Mouse (Mus musculus) hindbrain, embryonic 15.5 days (tissue): ENCODE data around the gene Mmp11. TPM values are rescaled to one million over a fixed set of nuclear protein-coding genes. Genes with fewer than 3 reads are reported as not detected.
A peak's percentile ranks its signal among the peaks of the same experiment; 100 is the strongest.

ENCODE experiments used
- ATAC-seq: fragments of 200-750 bp; cut with Nextera tagmentation; 2 replicates; pipeline ENCODE4 v1.8.0; 2017; ENCODE audit warnings: low read depth, moderate number of reproducible peaks, moderate TSS enrichment; ENCODE audit not compliant: low FRiP score
- H3K27ac ChIP-seq: fragments of 300-500 bp; sonication (generic); replicated peaks from 2 replicates; pipeline ENCODE4 v1.5.1; 2015; ENCODE audit warnings: mild to moderate bottlenecking, inconsistent platforms
- H3K27me3 ChIP-seq: fragments of 300-500 bp; sonication (generic); 2 replicates; pipeline ENCODE4 v1.6.1; 2015; ENCODE audit warnings: control low read depth, inconsistent platforms
- H3K36me3 ChIP-seq: fragments of 300-500 bp; sonication (generic); 2 replicates; pipeline ENCODE4 v1.6.1; 2015; ENCODE audit warnings: control low read depth, inconsistent platforms
- H3K4me1 ChIP-seq: fragments of 300-500 bp; sonication (generic); replicated peaks from 2 replicates; pipeline ENCODE4 v1.6.1; 2015; ENCODE audit warnings: control low read depth, inconsistent platforms
- H3K4me2 ChIP-seq: fragments of 300-500 bp; sonication (generic); 2 replicates; pipeline ENCODE4 v1.6.1; 2015; ENCODE audit warnings: moderate library complexity, mild to moderate bottlenecking, inconsistent platforms
- H3K4me3 ChIP-seq: fragments of 300-500 bp; sonication (generic); 2 replicates; pipeline ENCODE4 v1.5.1; 2015; ENCODE audit warnings: mild to moderate bottlenecking, inconsistent platforms
- H3K9ac ChIP-seq: fragments of 300-500 bp; sonication (generic); 2 replicates; pipeline ENCODE4 v1.6.1; 2015; ENCODE audit warnings: inconsistent platforms
- H3K9me3 ChIP-seq: fragments of 300-500 bp; sonication (generic); 2 replicates; pipeline ENCODE4 v1.6.1; 2016; ENCODE audit warnings: control low read depth, inconsistent platforms
- WGBS: fragments of 180-500 bp; shearing (Covaris S2); methylation state at CpG from one replicate; pipeline ENCODE4 v1.1.7; 2015; 5-methylcytosine and 5-hydroxymethylcytosine counted together
- polyA plus RNA-seq: library from polyadenylated mRNA; unstranded; fragments of >200 nt; fragmentation: Nextera tagmentation; extraction: Ambion mirVana; gene quantifications from 2 replicates; pipeline ENCODE4 v1.2.1, GENCODE M21; 2015

Gene Mmp11
- polyA plus RNA-seq, 1 experiment from 2014 or later = 18.2 TPM

GRCm38 (mm10) chr10:75945896-75946295 lies 9.6 kb upstream of the Mmp11 start:
- no peaks in the 10 kb centered on the region for H3K9me3 ChIP-seq
- no peak overlapping the region for H3K9ac ChIP-seq
- 85% methylated on average over 7 of the region's 7 CpGs for WGBS
- peaks cover 15% of the 10 kb centered on the region for H3K4me1 ChIP-seq
- H3K4me2 ChIP-seq = no peak overlapping the region
- H3K27ac ChIP-seq = no peak overlapping the region
- H3K36me3 ChIP-seq = no peaks in the 10 kb centered on the region
- ATAC-seq = no peak
- H3K4me3 ChIP-seq = no peak overlapping the region
- peaks cover 4% of the 10 kb centered on the region; the same call in 1 of the 2 replicates for H3K27me3 ChIP-seq

- no peak overlapping the region for H3K9ac ChIP-seq
- no peak for ATAC-seq
- peaks cover 4% of the 10 kb centered on the region; the same call in 1 of the 2 replicates for H3K27me3 ChIP-seq
- peaks cover 8% of the 10 kb centered on the region; the same call in 1 of the 2 replicates for H3K4me1 ChIP-seq
- no peak overlapping the region for H3K4me2 ChIP-seq
- H3K9me3 ChIP-seq = no peaks in the 10 kb centered on the region
- WGBS = 92% methylated on average over 7 of the region's 7 CpGs
- H3K36me3 ChIP-seq = no peaks in the 10 kb centered on the region
- H3K4me3 ChIP-seq = no peak overlapping the region
- H3K27ac ChIP-seq = no peak overlapping the region
These were observed 8.9 kb upstream of the Mmp11 start for GRCm38 (mm10) chr10:75945213-75945612.

- H3K27me3 ChIP-seq = peaks cover 1% of the 10 kb centered on the region; the same call in 1 of the 2 replicates
- ATAC-seq = no peak
- no peak overlapping the region for H3K4me2 ChIP-seq
- no peak overlapping the region for H3K4me3 ChIP-seq
- H3K27ac ChIP-seq = 0 out of 2 replicates have a peak overlapping the region, but pooled peaks have one; percentile 25
- no peak overlapping the region for H3K9ac ChIP-seq
- H3K4me1 ChIP-seq = peaks cover 8% of the 10 kb centered on the region; the same call in 1 of the 2 replicates
- WGBS = 11% methylated on average over 11 of the region's 11 CpGs
- no peaks in the 10 kb centered on the region for H3K36me3 ChIP-seq
- no peaks in the 10 kb centered on the region for H3K9me3 ChIP-seq
These were observed 7.9 kb upstream of the Mmp11 start for GRCm38 (mm10) chr10:75944066-75944772.

- Histone ChIP-seq H3K27ac (no peak within 1 kb of the TSS), H3K4me3 (no peak within 1 kb of the TSS)
- WGBS = 79% methylated on average over 15 of the region's 15 CpGs
These were observed 6.6 kb upstream of the Mmp11 start, which contains the start of gene Vpreb3 for GRCm38 (mm10) chr10:75942736-75943477. Gene Vpreb3 (plus strand): TSS chr10:75943057.

GRCm38 (mm10) chr10:75941042-75941824 lies 4.9 kb upstream of the Mmp11 start:
- Histone ChIP-seq H3K4me2 (no peak overlapping the region), H3K36me3 (no peaks in the 10 kb centered on the region), H3K4me3 (no peak overlapping the region), H3K4me1 (peaks cover 16% of the 10 kb centered on the region), H3K27ac (no peak overlapping the region), H3K27me3 (no peaks in the 10 kb centered on the region), H3K9ac (no peak overlapping the region), H3K9me3 (no peaks in the 10 kb centered on the region)
- WGBS = 59% methylated on average over 9 of the region's 9 CpGs
- no peak for ATAC-seq

More at GRCm38 (mm10) chr10:75942736-75943477, 6.6 kb upstream of the Mmp11 start, which contains the start of gene Vpreb3:
- Histone ChIP-seq H3K4me1 (peaks cover 8% of the 10 kb centered on the region; the same call in 1 of the 2 replicates), H3K9me3 (no peaks in the 10 kb centered on the region), H3K36me3 (no peaks in the 10 kb centered on the region), H3K27me3 (no peaks in the 10 kb centered on the region), H3K9ac (no peak within 1 kb of the TSS), H3K4me2 (no peak within 1 kb of the TSS)
- ATAC-seq = no peak

GRCm38 (mm10) chr10:75940520-75940919 lies 4.2 kb upstream of the Mmp11 start, which contains the start of gene Gm867:
Gene Gm867 (minus strand): TSS chr10:75940672.
- Histone ChIP-seq H3K4me3 (no peak within 1 kb of the TSS), H3K27me3 (no peaks in the 10 kb centered on the region), H3K9me3 (no peaks in the 10 kb centered on the region), H3K4me1 (peaks cover 23% of the 10 kb centered on the region), H3K27ac (no peak within 1 kb of the TSS), H3K9ac (no peak within 1 kb of the TSS), H3K36me3 (no peaks in the 10 kb centered on the region), H3K4me2 (no peak within 1 kb of the TSS)
- ATAC-seq = no peak
- WGBS = 68% methylated on average over 5 of the region's 5 CpGs

GRCm38 (mm10) chr10:75939481-75940234 lies 3.4 kb upstream of the Mmp11 start:
- Histone ChIP-seq H3K27ac (no peak overlapping the region), H3K9ac (no peak overlapping the region), H3K4me3 (no peak overlapping the region), H3K36me3 (no peaks in the 10 kb centered on the region), H3K4me2 (no peak overlapping the region), H3K4me1 (peaks cover 27% of the 10 kb centered on the region), H3K27me3 (peaks cover 4% of the 10 kb centered on the region; the same call in 1 of the 2 replicates), H3K9me3 (no peaks in the 10 kb centered on the region)
- ATAC-seq = no peak
- 43% methylated on average over 9 of the region's 9 CpGs for WGBS

GRCm38 (mm10) chr10:75937851-75938643 lies 1.8 kb upstream of the Mmp11 start:
- H3K27me3 ChIP-seq = peaks cover 9% of the 10 kb centered on the region; the same call in 1 of the 2 replicates
- no peak overlapping the region for H3K27ac ChIP-seq
- H3K9me3 ChIP-seq = no peaks in the 10 kb centered on the region
- peak overlapping the region; percentile 66 for H3K4me2 ChIP-seq
- no peaks in the 10 kb centered on the region for H3K36me3 ChIP-seq
- H3K9ac ChIP-seq = no peak overlapping the region
- peaks cover 21% of the 10 kb centered on the region for H3K4me1 ChIP-seq
- H3K4me3 ChIP-seq = no peak overlapping the region
- no peak for ATAC-seq
- 55% methylated on average over 10 of the region's 10 CpGs for WGBS

- peaks cover 30% of the 10 kb centered on the region for H3K4me1 ChIP-seq
- no peak overlapping the region for H3K9ac ChIP-seq
- H3K36me3 ChIP-seq = no peaks in the 10 kb centered on the region
- peaks cover 14% of the 10 kb centered on the region; the same call in 1 of the 2 replicates for H3K27me3 ChIP-seq
- WGBS = 37% methylated on average over 18 of the region's 18 CpGs
- H3K4me2 ChIP-seq = peak overlapping the region; percentile 66
- no peak for ATAC-seq
- peak overlapping the region; percentile 49 for H3K4me3 ChIP-seq
- no peaks in the 10 kb centered on the region for H3K9me3 ChIP-seq
- H3K27ac ChIP-seq = no peak overlapping the region
These were observed 792 bp upstream of the Mmp11 start for GRCm38 (mm10) chr10:75936909-75937667.

GRCm38 (mm10) chr10:75934991-75935390 lies 1.3 kb downstream of the Mmp11 start:
- Histone ChIP-seq H3K4me2 (peak overlapping the region; percentile 66), H3K4me3 (peak overlapping the region; percentile 49), H3K27me3 (peaks cover 14% of the 10 kb centered on the region; the same call in 1 of the 2 replicates), H3K27ac (no peak overlapping the region), H3K4me1 (peaks cover 50% of the 10 kb centered on the region), H3K9ac (no peak overlapping the region), H3K36me3 (no peaks in the 10 kb centered on the region), H3K9me3 (no peaks in the 10 kb centered on the region)
- 90% methylated on average over 1 of the region's 1 CpGs for WGBS
- ATAC-seq = no peak
